Mouse (Mus musculus): ENCODE measurements around the gene Syt7. TPM values are rescaled to one million over a fixed set of nuclear protein-coding genes. Genes with fewer than 3 reads are reported as not detected.

Syt7 gene
- total and polyA plus RNA-seq, 3 experiments: not detected

DNA sequence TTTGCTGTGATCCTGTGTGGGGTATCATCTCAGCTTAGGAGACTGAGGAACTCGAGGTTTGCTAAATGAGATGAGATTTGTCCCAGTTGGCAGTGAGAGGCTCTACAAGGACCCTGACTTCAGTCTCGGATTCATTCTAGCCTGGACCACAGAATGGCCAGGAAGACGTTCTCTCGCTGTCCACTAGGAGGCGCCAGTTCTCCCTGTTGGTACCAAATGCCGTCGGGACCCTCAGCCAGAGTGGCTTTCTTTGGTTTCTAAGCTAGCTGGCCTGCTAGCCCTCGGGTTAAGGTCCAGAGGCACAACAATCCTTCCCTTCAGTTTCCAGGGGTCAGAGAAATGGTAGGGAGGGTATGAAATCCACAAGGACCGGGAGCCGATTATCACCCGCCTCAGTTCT lies 47.7 kb upstream of the Syt7 start:
- Histone ChIP-seq H3K9ac (ENCODE audit: insufficient read depth, low read depth) (no peak overlapping the region), H3K36me3 (replicated peaks in 1 of 2; ENCODE audit: control insufficient read depth in 1 of 2, insufficient read depth in 1 of 2, low read length in 1 of 2) (no peaks in the 10 kb centered on the region), H3K4me3 (replicated peaks in 1 of 3; ENCODE audit: low read depth in 2 of 3, low read length in 2 of 3, poor library complexity in 1 of 3) (no peak overlapping the region), H3K27me3 (replicated peaks) (peaks cover 91% of the 10 kb centered on the region), H3K9me3 (replicated peaks; ENCODE audit: low read length) (no peaks in the 10 kb centered on the region), H3K4me1 (ENCODE audit: control insufficient read depth in 1 of 2, insufficient read depth in 2 of 2) (peaks cover 13 to 21% of the 10 kb centered on the region in 2 experiments), H3K79me2 (replicated peaks; ENCODE audit: control insufficient read depth, extremely low read depth, insufficient read depth, poor library complexity, severe bottlenecking) (no peaks in the 10 kb centered on the region), H3K27ac (ENCODE audit: insufficient read depth, low read depth) (no peak overlapping the region), H3K4me2 (ENCODE audit: insufficient read depth, low read depth, poor library complexity, severe bottlenecking) (no peak overlapping the region)
- no peak for TF ChIP-seq JUN (IDR thresholded peaks at IDR 0.05; ENCODE audit: insufficient read depth, low read depth, low read length)
- no peak for TF ChIP-seq MAFK (IDR thresholded peaks at IDR 0.05; ENCODE audit: insufficient replicate concordance, low read length)
- TF ChIP-seq ETS1 (conservative IDR thresholded peaks at IDR 0.05; ENCODE audit: low read depth, low read length): no peak
- no peak for TF ChIP-seq MEF2A (IDR thresholded peaks at IDR 0.05; ENCODE audit: borderline replicate concordance, low read depth, low read length)
- no peak for TF ChIP-seq SIN3A (IDR thresholded peaks at IDR 0.05; ENCODE audit: low read length)
- TF ChIP-seq HCFC1 (IDR thresholded peaks at IDR 0.05; ENCODE audit: low read depth, low read length): no peak
- no peak for TF ChIP-seq CHD1 (IDR thresholded peaks at IDR 0.05; ENCODE audit: low read depth, low read length)
- TF ChIP-seq JUND (conservative IDR thresholded peaks at IDR 0.05; ENCODE audit: low read depth, low read length): no peak
- peak; percentile 95 for TF ChIP-seq CTCF (conservative IDR thresholded peaks at IDR 0.05 in 1 of 2, IDR thresholded peaks at IDR 0.05 in 1 of 2; ENCODE audit: low read depth in 2 of 2, low read length in 2 of 2)
- no peak for TF ChIP-seq EP300 (IDR thresholded peaks at IDR 0.05; ENCODE audit: low read length)
- no peak for TF ChIP-seq POLR2AphosphoS2 (IDR thresholded peaks at IDR 0.05; ENCODE audit: low read depth, low read length)
- TF ChIP-seq ZC3H11A (IDR thresholded peaks at IDR 0.05; ENCODE audit: low read depth, low read length): peak; percentile 64
- TF ChIP-seq USF2 (conservative IDR thresholded peaks at IDR 0.05; ENCODE audit: low read depth, low read length): no peak
- no peak for TF ChIP-seq KAT2A (IDR thresholded peaks at IDR 0.05; ENCODE audit: insufficient replicate concordance, low read length)
- TF ChIP-seq SMC3 (IDR thresholded peaks at IDR 0.05; ENCODE audit: low read depth, low read length): peak; percentile 98
- no peak for TF ChIP-seq IRF4 (IDR thresholded peaks at IDR 0.05; ENCODE audit: low read depth, low read length)
- TF ChIP-seq BHLHE40 (IDR thresholded peaks at IDR 0.05; ENCODE audit: low read depth, low read length): no peak
- peak; percentile 94 for TF ChIP-seq RAD21 (IDR thresholded peaks at IDR 0.05; ENCODE audit: low read depth, low read length)
- in situ Hi-C loops (cut with MboI; ENCODE audit: low pct_ligation_motif_present, low pct_unique_long_range_greater_than_20kb, low sequenced_read_pairs): loop anchor here (5.0 kb wide), 2 partner anchors 56 to 91 kb away; no protein-coding TSS in a partner anchor
- dilution Hi-C loops (cut with MboI; ENCODE audit: extremely low pct_ligation_motif_present, extremely low pct_unique_long_range_greater_than_20kb, low sequenced_read_pairs): no loop called here
- peak; percentile 60 for DNase-seq (ENCODE audit: extremely low read depth)

- dilution Hi-C loops (cut with MboI; ENCODE audit: extremely low pct_ligation_motif_present, extremely low pct_unique_long_range_greater_than_20kb, low sequenced_read_pairs) (no loop called here), in situ Hi-C loops (cut with MboI; ENCODE audit: low pct_ligation_motif_present, low pct_unique_long_range_greater_than_20kb, low sequenced_read_pairs) (loop anchor here (5.0 kb wide), 2 partner anchors 55 to 90 kb away; no protein-coding TSS in a partner anchor)
- peaks cover 13 to 24% of the 10 kb centered on the region in 2 experiments for H3K4me1 ChIP-seq (ENCODE audit: control insufficient read depth in 1 of 2, insufficient read depth in 2 of 2)
- peaks cover 91% of the 10 kb centered on the region for H3K27me3 ChIP-seq (replicated peaks)
- no peak overlapping the region for H3K27ac ChIP-seq (ENCODE audit: insufficient read depth, low read depth)
- no peak for TF ChIP-seq TBP (conservative IDR thresholded peaks at IDR 0.05; ENCODE audit: low read depth, low read length)
- TF ChIP-seq BHLHE40 (IDR thresholded peaks at IDR 0.05; ENCODE audit: low read depth, low read length): no peak
- no peak for TF ChIP-seq MXI1 (IDR thresholded peaks at IDR 0.05; ENCODE audit: low read depth, low read length)
- TF ChIP-seq UBTF (IDR thresholded peaks at IDR 0.05; ENCODE audit: low read depth, low read length): no peak
- TF ChIP-seq EP300 (IDR thresholded peaks at IDR 0.05; ENCODE audit: low read length): no peak
- TF ChIP-seq ZNF384 (IDR thresholded peaks at IDR 0.05; ENCODE audit: low read depth, low read length): no peak
- no peak for TF ChIP-seq NELFE (IDR thresholded peaks at IDR 0.05; ENCODE audit: low read depth, low read length)
- no peak for TF ChIP-seq PAX5 (IDR thresholded peaks at IDR 0.05; ENCODE audit: low read length)
- TF ChIP-seq ZMIZ1 (IDR thresholded peaks at IDR 0.05; ENCODE audit: low read depth, low read length): no peak
- no peak for TF ChIP-seq IRF4 (IDR thresholded peaks at IDR 0.05; ENCODE audit: low read depth, low read length)
- TF ChIP-seq ZKSCAN1 (IDR thresholded peaks at IDR 0.05; ENCODE audit: borderline replicate concordance, low read depth, low read length): no peak
- TF ChIP-seq MEF2A (IDR thresholded peaks at IDR 0.05; ENCODE audit: borderline replicate concordance, low read depth, low read length): peak; percentile 79; the same call in 1 of the 2 replicates
- no peak for TF ChIP-seq CHD2 (IDR thresholded peaks at IDR 0.05; ENCODE audit: low read length)
- 0 out of 2 replicates have a peak, but pooled peaks have one; percentile 24 for TF ChIP-seq ETS1 (conservative IDR thresholded peaks at IDR 0.05; ENCODE audit: low read depth, low read length)
- TF ChIP-seq MAX (IDR thresholded peaks at IDR 0.05; ENCODE audit: low read length): no peak
- no peak for TF ChIP-seq SMC3 (IDR thresholded peaks at IDR 0.05; ENCODE audit: low read depth, low read length)
- TF ChIP-seq MAFK (IDR thresholded peaks at IDR 0.05; ENCODE audit: insufficient replicate concordance, low read length): no peak
- TF ChIP-seq CHD1 (IDR thresholded peaks at IDR 0.05; ENCODE audit: low read depth, low read length): no peak
- no peak for TF ChIP-seq ZC3H11A (IDR thresholded peaks at IDR 0.05; ENCODE audit: low read depth, low read length)
- TF ChIP-seq TCF12 (IDR thresholded peaks at IDR 0.05; ENCODE audit: low read depth, low read length): peak; percentile 24; the same call in 1 of the 2 replicates
- H3K4me3 ChIP-seq (replicated peaks in 1 of 3; ENCODE audit: low read depth in 2 of 3, low read length in 2 of 3, poor library complexity in 1 of 3): no peak overlapping the region
- no peak overlapping the region for H3K9ac ChIP-seq (ENCODE audit: insufficient read depth, low read depth)
- DNase-seq (ENCODE audit: extremely low read depth): no peak
- no peaks in the 10 kb centered on the region for H3K36me3 ChIP-seq (replicated peaks in 1 of 2; ENCODE audit: control insufficient read depth in 1 of 2, insufficient read depth in 1 of 2, low read length in 1 of 2)
- no peaks in the 10 kb centered on the region for H3K9me3 ChIP-seq (replicated peaks; ENCODE audit: low read length)
- H3K4me2 ChIP-seq (ENCODE audit: insufficient read depth, low read depth, poor library complexity, severe bottlenecking): no peak overlapping the region
- H3K79me2 ChIP-seq (replicated peaks; ENCODE audit: control insufficient read depth, extremely low read depth, insufficient read depth, poor library complexity, severe bottlenecking): no peaks in the 10 kb centered on the region
Measured at GRCm38 (mm10) chr19:10341817-10342439, 47.0 kb upstream of the Syt7 start.

Measured in CH12.LX (cell line).